Mouse (Mus musculus): ENCODE results near the gene Gsn.

DNA sequence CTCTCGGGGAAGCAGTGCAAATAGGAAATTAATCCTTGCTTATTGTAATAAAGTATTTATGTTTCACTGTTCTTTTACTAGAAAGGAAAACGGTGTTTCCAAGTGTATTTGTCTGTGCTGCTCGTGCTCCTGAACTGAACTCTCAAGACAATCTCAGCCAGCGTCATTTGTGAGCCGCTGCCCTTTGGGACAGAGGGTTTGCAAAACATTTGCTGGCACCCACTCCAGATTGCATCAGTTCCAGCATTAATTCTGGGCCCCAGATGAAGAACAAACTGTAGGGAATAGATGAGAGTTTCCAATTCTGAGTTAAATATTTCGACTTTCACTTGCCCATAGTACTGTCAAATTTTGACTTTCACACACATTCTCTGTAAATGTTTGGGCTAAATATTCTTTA lies 82.5 kb downstream of the Gsn start:
- TF ChIP-seq CTCF (IDR thresholded peaks at IDR 0.05; ENCODE audit: extremely low read depth, insufficient read depth, low read length) = no peak
- no peak for TF ChIP-seq POLR2A (IDR thresholded peaks at IDR 0.05; ENCODE audit: extremely low read depth, insufficient read depth, low read length)

All from cortical plate, adult 2 months (tissue).